Mouse (Mus musculus) gastrocnemius, postnatal 25 days (tissue): ENCODE measurements around the gene Gm597. TPM values are rescaled to one million over a fixed set of nuclear protein-coding genes. Genes with fewer than 3 reads are reported as not detected.

Experiments used
- DNase-seq: peaks from one replicate; pipeline ENCODE4 v3.0.0; 2022
- long read RNA-seq, 2 experiments: library from polyadenylated mRNA; stranded (forward); transcript quantifications; one replicate each; pipeline ENCODE4 v2.0.0; 2021
- total RNA-seq, 2 experiments: library from RNA; stranded (reverse); gene quantifications; 1 replicate in 1 of 2; 2 replicates in 1 of 2; pipeline ENCODE4 v1.2.3; 2021

Gm597 gene
- not detected for total RNA-seq
- long read RNA-seq, experiment 1: 0 reads
- long read RNA-seq, experiment 2: 0 reads

- DNase-seq: no peak
These were observed at the start of gene Gm597 for GRCm38 (mm10) chr1:28780152-28780551. Gene Gm597, minus strand, starts transcription at chr1:28780252.

DNA sequence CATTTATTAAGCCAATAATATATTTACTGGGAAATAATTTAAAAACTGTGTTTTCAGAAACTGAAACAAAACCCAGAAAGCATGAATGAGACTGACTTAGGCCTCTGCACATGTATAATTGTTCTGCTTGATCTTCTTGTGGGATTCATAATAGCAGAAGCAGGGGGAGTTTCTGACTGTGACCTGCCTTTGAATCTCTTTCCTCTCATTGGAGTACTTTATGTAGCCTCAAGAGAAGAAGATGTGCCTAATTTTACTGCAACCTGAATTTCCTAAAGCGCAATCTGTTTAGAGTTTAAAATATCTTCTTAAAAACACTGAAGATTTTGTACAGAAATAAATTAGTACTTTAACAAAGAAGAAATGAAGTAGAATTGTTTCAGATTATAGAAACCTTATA, 27.6 kb upstream of the Gm597 start:
- DNase-seq: no peak

DNA sequence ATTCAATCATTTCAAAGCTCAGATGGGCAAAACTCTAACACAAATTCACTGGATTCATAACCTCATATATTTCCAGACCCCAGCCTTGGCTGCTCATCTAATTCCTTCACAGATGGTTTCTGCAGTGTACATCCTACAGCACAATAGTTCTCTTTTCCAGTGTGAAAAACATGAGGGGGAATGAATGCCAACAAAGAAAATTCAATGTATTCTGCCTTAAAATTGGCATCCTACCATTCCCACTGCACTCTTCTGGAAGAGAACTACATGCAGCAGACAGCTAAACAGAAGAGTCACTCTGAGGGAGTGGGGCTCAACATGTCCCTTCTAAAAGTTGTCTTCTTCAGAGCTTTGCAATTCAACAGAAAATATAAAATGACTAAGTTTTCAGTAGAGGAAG, 26.6 kb upstream of the Gm597 start:
- no peak for DNase-seq

- DNase-seq: no peak
These were observed 20.8 kb upstream of the Gm597 start for GRCm38 (mm10) chr1:28800881-28801280.
